Mouse (Mus musculus): ENCODE results near the gene Errfi1.
A peak's percentile ranks its signal among the peaks of the same experiment; 100 is the strongest.

Errfi1 gene

DNA sequence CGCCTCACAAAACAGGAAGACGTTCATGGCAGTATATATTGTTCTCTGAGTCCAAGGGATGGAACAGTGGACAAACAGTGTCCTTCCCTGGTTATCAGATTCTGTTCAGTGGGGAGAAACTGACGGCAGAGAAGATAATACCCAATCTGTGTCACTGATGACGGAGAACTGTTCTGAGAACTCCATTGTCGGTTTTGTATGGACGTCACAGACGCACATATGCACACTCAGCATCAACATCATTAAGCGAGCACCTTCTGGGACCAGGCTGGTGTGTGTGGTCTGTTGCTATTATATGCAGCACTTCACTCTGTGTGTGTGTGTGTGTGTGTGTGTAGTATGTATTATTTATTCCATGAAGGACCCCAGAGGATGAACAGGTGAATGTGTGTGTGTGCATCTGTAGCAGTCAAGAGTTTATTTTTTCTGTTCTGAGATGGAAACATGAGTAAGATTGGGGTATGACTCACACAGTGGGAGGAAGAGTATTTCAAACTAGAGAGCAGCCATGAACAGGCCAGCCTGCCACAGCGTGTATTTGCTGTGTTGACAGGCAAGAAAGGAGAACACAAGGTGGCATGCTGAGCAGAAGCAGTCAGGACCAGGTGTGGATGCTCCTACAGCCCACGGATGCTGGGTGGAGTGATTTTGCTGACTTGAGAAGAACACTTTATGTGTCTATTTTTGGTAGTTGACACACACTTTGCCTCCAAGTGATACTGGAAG is 61.6 kb downstream of the Errfi1 start:
- peak; percentile 51 to 59 for DNase-seq (ENCODE audit: low spot score in 2 of 2)

DNA sequence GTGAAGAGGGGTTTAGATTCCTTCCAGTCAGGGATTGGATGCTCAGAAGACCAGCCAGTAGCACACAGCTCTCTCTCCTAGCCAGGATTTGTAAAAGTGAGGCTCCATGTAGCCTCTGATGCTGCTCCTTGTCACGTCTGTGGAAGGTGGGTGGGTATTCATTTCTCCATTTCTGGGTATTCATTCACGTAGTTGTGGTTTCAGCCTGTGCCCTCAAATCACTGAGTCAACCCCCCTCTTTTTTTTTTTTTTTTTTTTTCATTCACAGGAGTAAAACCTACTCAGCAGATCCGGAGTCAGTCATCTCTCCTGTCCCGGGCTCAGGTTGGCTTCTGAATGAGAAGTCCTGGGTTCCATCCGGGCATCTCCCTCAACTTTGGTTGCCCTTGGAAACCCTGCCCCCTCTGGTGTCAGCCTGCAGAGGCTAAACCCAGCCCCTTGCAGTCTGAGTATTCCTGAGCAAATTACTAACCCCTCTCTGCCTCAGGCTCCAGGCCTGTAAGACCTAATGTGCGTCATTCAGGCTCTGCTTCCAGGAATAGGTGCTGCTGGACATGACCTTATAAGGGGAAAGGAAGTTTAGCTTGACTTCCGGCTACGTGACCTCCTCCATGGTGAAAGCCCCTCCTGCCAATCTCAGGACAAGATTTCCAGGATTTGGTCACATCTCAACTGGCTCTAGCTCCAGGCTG is 63.8 kb downstream of the Errfi1 start:
- no peak for DNase-seq (ENCODE audit: low spot score in 2 of 2)
